Mouse (Mus musculus) megakaryocyte, embryonic 14.5 days (primary cell): ENCODE results near the gene Tnk2. TPM values are rescaled to one million over a fixed set of nuclear protein-coding genes. Genes with fewer than 3 reads are reported as not detected.
A peak's percentile ranks its signal among the peaks of the same experiment; 100 is the strongest.

Experiments used
- H3K27me3 ChIP-seq: replicated peaks from 2 replicates; pipeline ENCODE3; 2012; ENCODE audit warnings: inconsistent platforms
- H3K36me3 ChIP-seq: replicated peaks from 2 replicates; pipeline ENCODE3; 2012; ENCODE audit warnings: low read length, inconsistent platforms, mixed read lengths
- H3K4me1 ChIP-seq: 2 replicates; pipeline ENCODE4 v1.6.1; 2012; ENCODE audit warnings: inconsistent platforms
- H3K4me3 ChIP-seq: replicated peaks from 2 replicates; pipeline ENCODE3; 2012; ENCODE audit warnings: moderate library complexity, mild to moderate bottlenecking, inconsistent platforms
- H3K9me3 ChIP-seq: 2 replicates; pipeline ENCODE4 v1.6.1; 2012; ENCODE audit warnings: inconsistent platforms
- FLI1 ChIP-seq: IDR thresholded peaks from 2 replicates; pipeline ENCODE4 v1.6.1; 2012; ENCODE audit warnings: low read length, inconsistent platforms, mixed read lengths
- GATA1 ChIP-seq: IDR thresholded peaks from 3 replicates; pipeline ENCODE4 v1.6.1; 2012; ENCODE audit warnings: mixed read lengths, low read length, inconsistent platforms, borderline replicate concordance
- polyA plus RNA-seq: library from polyadenylated mRNA; stranded (reverse); fragments of >175 nt; gene quantifications from 2 replicates; pipeline ENCODE4 v1.2.3, GENCODE M21; 2012; ENCODE audit warnings: low replicate concordance; ENCODE audit not compliant: insufficient read depth

Tnk2 gene
- polyA plus RNA-seq, 1 experiment = 230 TPM

- Histone ChIP-seq H3K36me3 (peaks cover 4% of the 10 kb centered on the region), H3K27me3 (peaks cover 8% of the 10 kb centered on the region), H3K4me3 (peak overlapping the region; percentile 95), H3K4me1 (peaks cover 71% of the 10 kb centered on the region), H3K9me3 (no peaks in the 10 kb centered on the region)
- TF ChIP-seq GATA1 (no peak), FLI1 (no peak)
These were observed 1.8 kb downstream of the Tnk2 start for GRCm38 (mm10) chr16:32645361-32645914.

- peak overlapping the region; percentile 95 for H3K4me3 ChIP-seq
- H3K9me3 ChIP-seq = no peaks in the 10 kb centered on the region
- TF ChIP-seq GATA1 = no peak
- TF ChIP-seq FLI1 = no peak
These were observed 2.3 kb downstream of the Tnk2 start for GRCm38 (mm10) chr16:32646014-32646413.

GRCm38 (mm10) chr16:32647712-32648111, 4.0 kb downstream of the Tnk2 start:
- Histone ChIP-seq H3K27me3 (no peaks in the 10 kb centered on the region), H3K36me3 (peaks cover 4% of the 10 kb centered on the region), H3K4me1 (peaks cover 80% of the 10 kb centered on the region), H3K9me3 (no peaks in the 10 kb centered on the region), H3K4me3 (no peak overlapping the region)
- TF ChIP-seq GATA1 = no peak

More at GRCm38 (mm10) chr16:32646014-32646413, 2.3 kb downstream of the Tnk2 start:
- Histone ChIP-seq H3K4me1 (peaks cover 77% of the 10 kb centered on the region), H3K27me3 (peaks cover 8% of the 10 kb centered on the region), H3K36me3 (peaks cover 4% of the 10 kb centered on the region)

- H3K36me3 ChIP-seq = peaks cover 18% of the 10 kb centered on the region
- no peak for TF ChIP-seq GATA1
- no peak for TF ChIP-seq FLI1
- no peaks in the 10 kb centered on the region for H3K27me3 ChIP-seq
- no peaks in the 10 kb centered on the region for H3K9me3 ChIP-seq
- peaks cover 93% of the 10 kb centered on the region for H3K4me1 ChIP-seq
- H3K4me3 ChIP-seq = peak overlapping the region; percentile 84
These were observed 6.8 kb downstream of the Tnk2 start for GRCm38 (mm10) chr16:32650461-32650860.

- Histone ChIP-seq H3K4me1 (peaks cover 93% of the 10 kb centered on the region), H3K36me3 (peaks cover 19% of the 10 kb centered on the region), H3K9me3 (no peaks in the 10 kb centered on the region), H3K4me3 (peak overlapping the region; percentile 84), H3K27me3 (no peaks in the 10 kb centered on the region)
- TF ChIP-seq FLI1 (peak; percentile 97), GATA1 (peak; percentile 22; the same call in 2 of the 3 replicates)
These were observed 7.4 kb downstream of the Tnk2 start for GRCm38 (mm10) chr16:32650974-32651618.

GRCm38 (mm10) chr16:32654071-32654733, 10.5 kb downstream of the Tnk2 start:
- Histone ChIP-seq H3K27me3 (no peaks in the 10 kb centered on the region), H3K9me3 (no peaks in the 10 kb centered on the region), H3K36me3 (peaks cover 33% of the 10 kb centered on the region), H3K4me3 (peak overlapping the region; percentile 57), H3K4me1 (peaks cover 96% of the 10 kb centered on the region)
- TF ChIP-seq GATA1 (no peak), FLI1 (no peak)

GRCm38 (mm10) chr16:32655534-32655933, 11.9 kb downstream of the Tnk2 start:
- H3K4me1 ChIP-seq = peaks cover 99% of the 10 kb centered on the region
- peaks cover 33% of the 10 kb centered on the region for H3K36me3 ChIP-seq
- H3K27me3 ChIP-seq = no peaks in the 10 kb centered on the region

GRCm38 (mm10) chr16:32656321-32656720, 12.6 kb downstream of the Tnk2 start:
- peaks cover 99% of the 10 kb centered on the region for H3K4me1 ChIP-seq
- TF ChIP-seq FLI1 (no peak), GATA1 (no peak)
- no peak overlapping the region for H3K4me3 ChIP-seq
- no peaks in the 10 kb centered on the region for H3K27me3 ChIP-seq
- H3K36me3 ChIP-seq = peaks cover 33% of the 10 kb centered on the region
- H3K9me3 ChIP-seq = no peaks in the 10 kb centered on the region

More at GRCm38 (mm10) chr16:32655534-32655933, 11.9 kb downstream of the Tnk2 start:
- TF ChIP-seq FLI1 = no peak
- TF ChIP-seq GATA1 = no peak
- H3K9me3 ChIP-seq = no peaks in the 10 kb centered on the region
- no peak overlapping the region for H3K4me3 ChIP-seq

- no peaks in the 10 kb centered on the region for H3K27me3 ChIP-seq
- H3K36me3 ChIP-seq = peaks cover 33% of the 10 kb centered on the region
- TF ChIP-seq FLI1 (no peak), GATA1 (no peak)
- H3K4me3 ChIP-seq = no peak overlapping the region
- no peaks in the 10 kb centered on the region for H3K9me3 ChIP-seq
- peaks cover 99% of the 10 kb centered on the region for H3K4me1 ChIP-seq
These were observed 13.1 kb downstream of the Tnk2 start for GRCm38 (mm10) chr16:32656794-32657193.
